In the genomic region with DNA sequence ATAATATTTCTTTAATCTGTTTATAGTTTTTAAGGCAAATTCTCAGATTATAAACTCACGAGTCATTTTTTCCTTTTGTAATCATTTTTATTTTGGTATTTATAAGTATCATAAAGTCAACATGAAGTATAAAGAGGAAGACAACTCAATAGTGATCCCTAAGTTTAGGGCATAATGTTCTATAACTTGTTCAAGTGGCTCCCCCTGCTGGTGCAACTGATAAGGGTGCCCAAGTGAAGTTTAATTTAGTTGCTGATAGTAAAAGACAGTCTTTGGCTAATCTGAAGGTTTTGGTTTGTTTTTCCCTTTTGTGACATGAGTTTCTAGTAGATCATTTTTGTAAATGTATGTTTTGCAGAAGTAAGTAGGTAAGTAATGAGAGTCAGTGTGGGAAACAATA, we compare ENCODE assay signal across 9 mouse cellular contexts. TPM values are rescaled to one million over a fixed set of nuclear protein-coding genes. Genes with fewer than 3 reads are reported as not detected.
A peak's percentile ranks its signal among the peaks of the same experiment; 100 is the strongest.
DNase-seq lines count a peak whose midpoint lies in the region; ATAC-seq lines count a peak whose summit lies in the region.
"Had no signal": no experiment of that assay in that cellular context is flagged by ENCODE, and none has a peak within 500 bp of the region (broad histone marks: within the 10 kb centered on the region; RNA-seq: fewer than 3 reads in every experiment).

No protein-coding gene starts in this region.

- peak; percentile 79 for DNase-seq in kidney, adult 18-20 months
- DNase-seq in adrenal gland, adult 18-20 months (ENCODE audit: low spot score in 2 of 2): peak; percentile 63 to 77
- peak; percentile 85 for DNase-seq in embryo, embryonic 11 days
- peak; percentile 31 for DNase-seq in hindlimb bud, embryonic 11.5 days (ENCODE audit: extremely low spot score, low read depth, low spot score)
- peak; percentile 75 for DNase-seq in left cerebral cortex, postnatal 4 days
- DNase-seq in retina, postnatal 1 day: peak; percentile 73
- peak; percentile 25 to 63 for DNase-seq in urinary bladder, adult 18-20 months (ENCODE audit: low spot score in 2 of 2)

- ATAC-seq in kidney, embryonic 14.5 days (ENCODE audit: low FRiP score, low TSS enrichment): no peak

- H3K4me3 ChIP-seq in kidney, embryonic 14.5 days (ENCODE audit: low read length): no peak overlapping the region
- H3K4me3 ChIP-seq: erythroblast, embryonic 14.5 days had no signal

- H3K4me1 ChIP-seq in kidney, embryonic 14.5 days (ENCODE audit: control insufficient read depth, insufficient read depth, low read length): no peaks in the 10 kb centered on the region

- no peaks in the 10 kb centered on the region for H3K27me3 ChIP-seq in kidney, embryonic 14.5 days (ENCODE audit: control insufficient read depth, insufficient read depth, low read length)

- H3K4me2 ChIP-seq in kidney, embryonic 14.5 days (replicated peaks; ENCODE audit: low read depth, low read length): no peak overlapping the region

- no peak overlapping the region for H3K27ac ChIP-seq in kidney, embryonic 14.5 days (ENCODE audit: low read depth, low read length)

- no peak overlapping the region for H3K9ac ChIP-seq in kidney, embryonic 14.5 days (ENCODE audit: low read depth, low read length)

- H3K9me3 ChIP-seq in kidney, embryonic 14.5 days (ENCODE audit: control insufficient read depth, low read length): no peaks in the 10 kb centered on the region

- 44% methylated on average over 1 of the region's 1 CpGs for WGBS in kidney, embryonic 14.5 days

- intact Hi-C loops in left cerebral cortex, postnatal 4 days (cut with DNase I): no loop called here

- peaks cover 28% of the 10 kb centered on the region for H3K36me3 ChIP-seq in kidney, embryonic 14.5 days (ENCODE audit: control insufficient read depth, insufficient read depth, low read length)

RNA-seq across cellular contexts. Expression of gene Atad2b, which starts 55.8 kb away (rescaled TPM):
- polyA plus RNA-seq in kidney, embryonic 14.5 days (2014; fragmentation: Nextera tagmentation; extraction: Ambion mirVana): 15.7 and 21.8 TPM in 2 replicates
- total RNA-seq in adrenal gland, adult 18-20 months (2021): 10 to 100 TPM; 20.6 to 25.2 TPM
- 10 to 100 TPM; 37.7 to 44.2 TPM for total RNA-seq in left cerebral cortex, postnatal 4 days (2021)

Comparison
In these comparisons a context has a peak if more than half of its experiments do, and no peak if none do; other contexts are left out.
1. DNase-seq: peak in every context shown above with its lines; median percentile 85 in embryo, embryonic 11 days; 79 in kidney, adult 18-20 months; 75 in left cerebral cortex, postnatal 4 days; 73 in retina, postnatal 1 day; 70 in adrenal gland, adult 18-20 months; 44 in urinary bladder, adult 18-20 months; 31 in hindlimb bud, embryonic 11.5 days.